Mouse (Mus musculus) spleen, adult 18-20 months (tissue): ENCODE results near the gene Pex19.

Experiments
- DNase-seq, 2 experiments: peaks; one replicate each; pipeline ENCODE4 v3.0.0; 2022; ENCODE audit warnings: mixed read lengths in 2 of 2

Pex19 gene

GRCm38 (mm10) chr1:172126376-172127347 lies at the start of gene Pex19:
Gene Pex19 (plus strand): TSS chr1:172126755.
- DNase-seq, result peak; percentile 49 to 70

GRCm38 (mm10) chr1:172077981-172078380 lies 48.6 kb upstream of the Pex19 start:
- DNase-seq, result no peak

- peak; percentile 80 to 86 for DNase-seq
Observed at GRCm38 (mm10) chr1:172082101-172082898, 44.3 kb upstream of the Pex19 start, which contains the start of the genes Copa and Ncstn. Gene Copa (plus strand): TSS chr1:172082529. Gene Ncstn (minus strand): TSS chr1:172082795.

- DNase-seq, result no peak
Observed at GRCm38 (mm10) chr1:172082899-172083445, 43.6 kb upstream of the Pex19 start.

- DNase-seq, result no peak
Observed at GRCm38 (mm10) chr1:172093522-172093921, 33.0 kb upstream of the Pex19 start.

GRCm38 (mm10) chr1:172094295-172094694 lies 32.3 kb upstream of the Pex19 start:
- DNase-seq, result no peak

- DNase-seq, result no peak
Observed at GRCm38 (mm10) chr1:172095202-172095601, 31.4 kb upstream of the Pex19 start.

GRCm38 (mm10) chr1:172099325-172100033 lies 27.1 kb upstream of the Pex19 start:
- DNase-seq, result no peak

- DNase-seq, result no peak
Observed at GRCm38 (mm10) chr1:172103619-172104018, 22.9 kb upstream of the Pex19 start.

- DNase-seq, result no peak
Observed at GRCm38 (mm10) chr1:172105101-172105500, 21.5 kb upstream of the Pex19 start.

GRCm38 (mm10) chr1:172107777-172108477 lies 18.6 kb upstream of the Pex19 start:
- no peak for DNase-seq

- no peak for DNase-seq
Observed at GRCm38 (mm10) chr1:172116948-172117347, 9.6 kb upstream of the Pex19 start.

- DNase-seq, result no peak
Observed at GRCm38 (mm10) chr1:172119100-172119499, 7.5 kb upstream of the Pex19 start.

GRCm38 (mm10) chr1:172119720-172120119 lies 6.8 kb upstream of the Pex19 start:
- no peak for DNase-seq

- DNase-seq, result no peak
Observed at GRCm38 (mm10) chr1:172122671-172123070, 3.9 kb upstream of the Pex19 start.

GRCm38 (mm10) chr1:172124572-172124971 lies 2.0 kb upstream of the Pex19 start:
- DNase-seq, result no peak

GRCm38 (mm10) chr1:172127487-172127886 lies 932 bp downstream of the Pex19 start:
- DNase-seq, result no peak

GRCm38 (mm10) chr1:172128563-172128962 lies 2.0 kb downstream of the Pex19 start:
- no peak for DNase-seq

- no peak for DNase-seq
Observed at GRCm38 (mm10) chr1:172129108-172129507, 2.6 kb downstream of the Pex19 start.

GRCm38 (mm10) chr1:172129780-172130179 lies 3.2 kb downstream of the Pex19 start:
- DNase-seq, result no peak

GRCm38 (mm10) chr1:172132319-172132718 lies 5.8 kb downstream of the Pex19 start:
- no peak for DNase-seq

GRCm38 (mm10) chr1:172133535-172133934 lies 7.0 kb downstream of the Pex19 start:
- no peak for DNase-seq
